Mouse (Mus musculus): ENCODE measurements around the gene Pbrm1. TPM values are rescaled to one million over a fixed set of nuclear protein-coding genes. Genes with fewer than 3 reads are reported as not detected.

Pbrm1 gene
- 10 to 100 TPM; 52.3 to 54.5 TPM for total RNA-seq (2021)
- long read RNA-seq, experiment 1, partial matches to known transcripts, result 11 of 14 reads
- long read RNA-seq, experiment 1, other reads (novel, unspliced or antisense), result 3 of 14 reads
- long read RNA-seq, experiment 2, partial matches to known transcripts, result 8 of 13 reads
- long read RNA-seq, experiment 2, other reads (novel, unspliced or antisense), result 5 of 13 reads

- peak; percentile 96 to 98 for DNase-seq (ENCODE audit: low spot score in 2 of 2)
Observed at GRCm38 (mm10) chr14:31018860-31019291, at the start of gene Pbrm1, which contains the start of gene Gnl3. Pbrm1 (plus strand) TSS chr14:31019138. Gnl3 (minus strand) TSS chr14:31019152.

GRCm38 (mm10) chr14:30974204-30974603, 44.7 kb upstream of the Pbrm1 start:
- DNase-seq (ENCODE audit: low spot score in 2 of 2), result peak; percentile 56 to 73

GRCm38 (mm10) chr14:30976222-30976621, 42.7 kb upstream of the Pbrm1 start:
- no peak for DNase-seq (ENCODE audit: low spot score in 2 of 2)

GRCm38 (mm10) chr14:30996417-30996816, 22.5 kb upstream of the Pbrm1 start:
- DNase-seq (ENCODE audit: low spot score in 2 of 2), result no peak

- DNase-seq (ENCODE audit: low spot score in 2 of 2), result no peak
Observed at GRCm38 (mm10) chr14:31000356-31000755, 18.6 kb upstream of the Pbrm1 start.

GRCm38 (mm10) chr14:31000816-31001306, 18.1 kb upstream of the Pbrm1 start:
- DNase-seq (ENCODE audit: low spot score in 2 of 2), result peak in 1 of 2 experiments; percentile 8

- DNase-seq (ENCODE audit: low spot score in 2 of 2), result peak; percentile 83 to 90
Observed at GRCm38 (mm10) chr14:31001307-31002205, 17.4 kb upstream of the Pbrm1 start, which contains the start of the genes Glt8d1 and Spcs1. Glt8d1 (plus strand) TSS chr14:31001400. Spcs1 (minus strand) TSS chr14:31001672.

- no peak for DNase-seq (ENCODE audit: low spot score in 2 of 2)
Observed at GRCm38 (mm10) chr14:31004527-31004926, 14.4 kb upstream of the Pbrm1 start.

- no peak for DNase-seq (ENCODE audit: low spot score in 2 of 2)
Observed at GRCm38 (mm10) chr14:31006779-31007178, 12.2 kb upstream of the Pbrm1 start.

- no peak for DNase-seq (ENCODE audit: low spot score in 2 of 2)
Observed at GRCm38 (mm10) chr14:31011588-31011987, 7.3 kb upstream of the Pbrm1 start.

- no peak for DNase-seq (ENCODE audit: low spot score in 2 of 2)
Observed at GRCm38 (mm10) chr14:31013928-31014327, 5.0 kb upstream of the Pbrm1 start.

GRCm38 (mm10) chr14:31016063-31016462, 2.9 kb upstream of the Pbrm1 start:
- no peak for DNase-seq (ENCODE audit: low spot score in 2 of 2)

GRCm38 (mm10) chr14:31017854-31018253, 1.1 kb upstream of the Pbrm1 start:
- DNase-seq (ENCODE audit: low spot score in 2 of 2), result no peak

GRCm38 (mm10) chr14:31019331-31020205, 630 bp downstream of the Pbrm1 start:
- peak; percentile 48 to 68 for DNase-seq (ENCODE audit: low spot score in 2 of 2)

- no peak for DNase-seq (ENCODE audit: low spot score in 2 of 2)
Observed at GRCm38 (mm10) chr14:31022579-31022978, 3.6 kb downstream of the Pbrm1 start.

GRCm38 (mm10) chr14:31025785-31026184, 6.8 kb downstream of the Pbrm1 start:
- DNase-seq (ENCODE audit: low spot score in 2 of 2), result no peak

GRCm38 (mm10) chr14:31045296-31045695, 26.4 kb downstream of the Pbrm1 start:
- DNase-seq (ENCODE audit: low spot score in 2 of 2), result no peak

- no peak for DNase-seq (ENCODE audit: low spot score in 2 of 2)
Observed at GRCm38 (mm10) chr14:31045817-31046216, 26.9 kb downstream of the Pbrm1 start.

- no peak for DNase-seq (ENCODE audit: low spot score in 2 of 2)
Observed at GRCm38 (mm10) chr14:31062277-31062676, 43.3 kb downstream of the Pbrm1 start.

- DNase-seq (ENCODE audit: low spot score in 2 of 2), result no peak
Observed at GRCm38 (mm10) chr14:31069086-31069733, 50.3 kb downstream of the Pbrm1 start.
